Mouse (Mus musculus) MEL (cell line): Measurements from ENCODE around the gene Dgke. TPM values are rescaled to one million over a fixed set of nuclear protein-coding genes. Genes with fewer than 3 reads are reported as not detected.

Experiments used
- DNase-seq: peaks from one replicate; pipeline ENCODE4 v3.0.0; 2011; ENCODE audit warnings: low read depth, low spot score
- H3K27ac ChIP-seq: 2 replicates; pipeline ENCODE4 v1.5.1; 2012; ENCODE audit warnings: low read depth, mild to moderate bottlenecking, control low read depth, low read length, moderate library complexity; ENCODE audit not compliant: control insufficient read depth
- H3K27me3 ChIP-seq, 2 experiments: fragments of 150-350 bp in 1 of 2; sonication (generic) in 1 of 2; 2 replicates each; pipeline ENCODE4 v1.6.1; 2012; ENCODE audit warnings: low read length in 2 of 2, mild to moderate bottlenecking in 2 of 2, improper control_type of control experiment in 1 of 2, moderate library complexity in 1 of 2; ENCODE audit not compliant: insufficient read depth in 2 of 2, control insufficient read depth in 1 of 2
- H3K36me3 ChIP-seq, 2 experiments: 2 replicates each; pipeline ENCODE4 v1.6.1; 2012 to 2014; ENCODE audit warnings: low read length in 2 of 2, improper control_type of control experiment in 1 of 2, inconsistent platforms in 1 of 2, mild to moderate bottlenecking in 1 of 2; ENCODE audit not compliant: insufficient read depth in 2 of 2, control insufficient read depth in 1 of 2
- H3K4me1 ChIP-seq, 2 experiments: fragments of 150-350 bp in 1 of 2; sonication (generic) in 1 of 2; 2 replicates each; pipeline ENCODE4 v1.6.1; 2012; ENCODE audit warnings: low read length in 2 of 2, improper control_type of control experiment in 1 of 2, mild to moderate bottlenecking in 1 of 2; ENCODE audit not compliant: insufficient read depth in 2 of 2, control insufficient read depth in 1 of 2
- H3K4me3 ChIP-seq, 2 experiments: fragments of 150-350 bp in 1 of 2; sonication (generic) in 1 of 2; 2 replicates each; pipeline ENCODE4 v1.5.1; 2012; ENCODE audit warnings: low read depth in 2 of 2, low read length in 2 of 2, mild to moderate bottlenecking in 2 of 2, moderate library complexity in 2 of 2, control low read depth in 1 of 2, improper control_type of control experiment in 1 of 2; ENCODE audit not compliant: control insufficient read depth in 1 of 2, insufficient read depth in 1 of 2
- H3K79me2 ChIP-seq: 2 replicates; pipeline ENCODE4 v1.6.1; 2012; ENCODE audit warnings: mild to moderate bottlenecking, low read length, moderate library complexity; ENCODE audit not compliant: control insufficient read depth, poor library complexity, insufficient read depth
- H3K9ac ChIP-seq: 2 replicates; pipeline ENCODE4 v1.6.1; 2012; ENCODE audit warnings: low read depth, mild to moderate bottlenecking, control low read depth, low read length, moderate library complexity; ENCODE audit not compliant: control insufficient read depth, poor library complexity, severe bottlenecking
- H3K9me3 ChIP-seq: fragments of 150-350 bp; sonication (generic); replicated peaks from 2 replicates; pipeline ENCODE4 v1.6.1; 2012; ENCODE audit warnings: mild to moderate bottlenecking, low read length, improper control_type of control experiment, moderate library complexity; ENCODE audit not compliant: insufficient read depth
- BHLHE40 ChIP-seq: IDR thresholded peaks from 2 replicates; pipeline ENCODE4 v1.6.1; 2012; ENCODE audit warnings: low read depth, mild to moderate bottlenecking, inconsistent platforms, low read length, improper control_type of control experiment, borderline replicate concordance
- CHD2 ChIP-seq: IDR thresholded peaks from 2 replicates; pipeline ENCODE4 v1.6.1; 2011; ENCODE audit warnings: low read length, improper control_type of control experiment
- CTCF ChIP-seq, 3 experiments: IDR thresholded peaks in 2 of 3; conservative IDR thresholded peaks in 1 of 3; 2 replicates each; pipeline ENCODE4 v1.5.1; 2011 to 2012; ENCODE audit warnings: low read length in 3 of 3, low read depth in 2 of 3, mild to moderate bottlenecking in 2 of 3, improper control_type of control experiment in 1 of 3, inconsistent platforms in 1 of 3, mixed read lengths in 1 of 3, moderate library complexity in 1 of 3; ENCODE audit not compliant: control insufficient read depth in 1 of 3, insufficient read depth in 1 of 3, poor library complexity in 1 of 3, severe bottlenecking in 1 of 3
- EP300 ChIP-seq, 2 experiments: IDR thresholded peaks; 2 replicates each; pipeline ENCODE4 v1.6.1; 2011; ENCODE audit warnings: improper control_type of control experiment in 2 of 2, low read length in 2 of 2, low read depth in 1 of 2, mild to moderate bottlenecking in 1 of 2
- GABPA ChIP-seq: IDR thresholded peaks from 2 replicates; pipeline ENCODE4 v1.6.1; 2012; ENCODE audit warnings: low read depth, mild to moderate bottlenecking, inconsistent platforms, low read length, improper control_type of control experiment, moderate library complexity
- GATA1 ChIP-seq: IDR thresholded peaks from 2 replicates; pipeline ENCODE4 v1.6.1; 2011; ENCODE audit warnings: low read depth, low read length, improper control_type of control experiment
- KAT2A ChIP-seq: conservative IDR thresholded peaks from 2 replicates; pipeline ENCODE4 v1.6.1; 2012; ENCODE audit warnings: low read depth, low read length, improper control_type of control experiment, inconsistent platforms
- MAX ChIP-seq: IDR thresholded peaks from 2 replicates; pipeline ENCODE4 v1.6.1; 2011; ENCODE audit warnings: low read length, improper control_type of control experiment
- MAZ ChIP-seq: IDR thresholded peaks from 2 replicates; pipeline ENCODE4 v1.6.1; 2012; ENCODE audit warnings: low read depth, mild to moderate bottlenecking, inconsistent platforms, low read length, improper control_type of control experiment
- MXI1 ChIP-seq: IDR thresholded peaks from 2 replicates; pipeline ENCODE4 v1.6.1; 2011; ENCODE audit warnings: mild to moderate bottlenecking, low read depth, low read length, improper control_type of control experiment
- MYC ChIP-seq: IDR thresholded peaks from 2 replicates; pipeline ENCODE4 v1.6.1; 2011; ENCODE audit warnings: low read depth, mild to moderate bottlenecking, low read length, improper control_type of control experiment, moderate library complexity
- POLR2A ChIP-seq, 2 experiments: IDR thresholded peaks; 2 replicates each; pipeline ENCODE4 v1.6.1; 2011 to 2012; ENCODE audit warnings: low read length in 2 of 2, mild to moderate bottlenecking in 2 of 2, control low read depth in 1 of 2, improper control_type of control experiment in 1 of 2, low read depth in 1 of 2, moderate library complexity in 1 of 2; ENCODE audit not compliant: control insufficient read depth in 1 of 2, insufficient read depth in 1 of 2, poor library complexity in 1 of 2
- RAD21 ChIP-seq: IDR thresholded peaks from 2 replicates; pipeline ENCODE4 v1.6.1; 2011; ENCODE audit warnings: mild to moderate bottlenecking, low read depth, low read length, improper control_type of control experiment
- SMC3 ChIP-seq: IDR thresholded peaks from 2 replicates; pipeline ENCODE4 v1.6.1; 2011; ENCODE audit warnings: low read depth, low read length, improper control_type of control experiment
- TAL1 ChIP-seq: IDR thresholded peaks from 2 replicates; pipeline ENCODE4 v1.6.1; 2012; ENCODE audit warnings: mild to moderate bottlenecking, inconsistent platforms, low read length, moderate library complexity, mixed read lengths
- UBTF ChIP-seq: IDR thresholded peaks from 2 replicates; pipeline ENCODE4 v1.6.1; 2012; ENCODE audit warnings: low read depth, mild to moderate bottlenecking, inconsistent platforms, low read length, improper control_type of control experiment, moderate library complexity, borderline replicate concordance; ENCODE audit not compliant: insufficient read depth
- USF1 ChIP-seq: IDR thresholded peaks from 2 replicates; pipeline ENCODE4 v1.6.1; 2014; ENCODE audit warnings: low read depth, mild to moderate bottlenecking, inconsistent platforms, low read length, improper control_type of control experiment, moderate library complexity
- USF2 ChIP-seq, 2 experiments: IDR thresholded peaks; 2 replicates each; pipeline ENCODE4 v1.6.1; 2011 to 2012; ENCODE audit warnings: improper control_type of control experiment in 2 of 2, low read length in 2 of 2, borderline replicate concordance in 1 of 2, inconsistent platforms in 1 of 2, low read depth in 1 of 2, mild to moderate bottlenecking in 1 of 2; ENCODE audit not compliant: insufficient read depth in 1 of 2
- ZC3H11A ChIP-seq: IDR thresholded peaks from 2 replicates; pipeline ENCODE4 v1.6.1; 2012; ENCODE audit warnings: low read depth, mild to moderate bottlenecking, inconsistent platforms, low read length, improper control_type of control experiment
- ZMIZ1 ChIP-seq: IDR thresholded peaks from 2 replicates; pipeline ENCODE4 v1.6.1; 2012; ENCODE audit warnings: low read depth, mild to moderate bottlenecking, inconsistent platforms, low read length, improper control_type of control experiment, moderate library complexity
- polyA plus RNA-seq, 2 experiments: library from polyadenylated mRNA; stranded (reverse) in 1 of 2; unstranded in 1 of 2; fragments of >175 nt in 1 of 2; fragments of >200 nt in 1 of 2; gene quantifications; 2 replicates each; pipeline versions ENCODE4 v1.2.1 to v1.2.4; 2012; ENCODE audit warnings: low replicate concordance in 2 of 2, low read depth in 1 of 2; ENCODE audit not compliant: insufficient read length in 2 of 2, insufficient read depth in 1 of 2, missing spikeins in 1 of 2
- total RNA-seq: library from RNA; depleted of rRNA; stranded (reverse); fragments of 300-350 nt; gene quantifications from 2 replicates; pipeline ENCODE4 v1.2.3, GENCODE M21; 2012

The Dgke gene
- total and polyA plus RNA-seq, 3 experiments, result 5.2 to 6.4 TPM; not detected in 1

- peak; percentile 51 for TF ChIP-seq ZC3H11A
- TF ChIP-seq, all 39 proteins: peak for 7
Observed at GRCm38 (mm10) chr11:89069303-89069702, 2.7 kb upstream of the Dgke start (continued).

- Histone ChIP-seq H3K9ac (no peak overlapping the region), H3K27ac (no peak overlapping the region), H3K4me1 (no peaks in the 10 kb centered on the region), H3K4me3 (no peak overlapping the region), H3K27me3 (peaks cover under 1 to 1% of the 10 kb centered on the region in 2 experiments; a peak in 3 of 4 replicates), H3K9me3 (no peaks in the 10 kb centered on the region), H3K36me3 (peaks cover 0 to 6% of the 10 kb centered on the region in 2 experiments; a peak in 2 of 4 replicates), H3K79me2 (no peaks in the 10 kb centered on the region)
- no peak for DNase-seq
- TF ChIP-seq UBTF, result no peak
- no peak for TF ChIP-seq EP300 (IDR thresholded peaks at IDR 0.05; ENCODE audit: low read depth in 1 of 2, low read length in 2 of 2)
- no peak for TF ChIP-seq POLR2A (IDR thresholded peaks at IDR 0.05; ENCODE audit: control insufficient read depth in 1 of 2, insufficient read depth in 1 of 2, low read depth in 1 of 2, low read length in 2 of 2, poor library complexity in 1 of 2)
- no peak for TF ChIP-seq MAX
- TF ChIP-seq USF2 (IDR thresholded peaks at IDR 0.05; ENCODE audit: borderline replicate concordance in 1 of 2, insufficient read depth in 1 of 2, low read depth in 1 of 2, low read length in 2 of 2), result no peak
- TF ChIP-seq USF1, result no peak
- TF ChIP-seq MYC, result no peak
- TF ChIP-seq GABPA, result no peak
- no peak for TF ChIP-seq RAD21
- no peak for TF ChIP-seq TAL1
- no peak for TF ChIP-seq KAT2A
- TF ChIP-seq CTCF (IDR thresholded peaks at IDR 0.05 in 2 of 3, conservative IDR thresholded peaks at IDR 0.05 in 1 of 3; ENCODE audit: control insufficient read depth in 1 of 3, insufficient read depth in 1 of 3, low read depth in 2 of 3, low read length in 3 of 3, poor library complexity in 1 of 3, severe bottlenecking in 1 of 3), result no peak
- no peak for TF ChIP-seq BHLHE40
- TF ChIP-seq ZMIZ1, result no peak
- TF ChIP-seq CHD2, result no peak
- TF ChIP-seq MAZ, result no peak
- TF ChIP-seq SMC3, result no peak
- no peak for TF ChIP-seq GATA1
- TF ChIP-seq MXI1, result no peak
Observed at GRCm38 (mm10) chr11:89068649-89069048, 2.0 kb upstream of the Dgke start.
